7 mouse cellular contexts compared by ENCODE assay signal in the genomic region with DNA sequence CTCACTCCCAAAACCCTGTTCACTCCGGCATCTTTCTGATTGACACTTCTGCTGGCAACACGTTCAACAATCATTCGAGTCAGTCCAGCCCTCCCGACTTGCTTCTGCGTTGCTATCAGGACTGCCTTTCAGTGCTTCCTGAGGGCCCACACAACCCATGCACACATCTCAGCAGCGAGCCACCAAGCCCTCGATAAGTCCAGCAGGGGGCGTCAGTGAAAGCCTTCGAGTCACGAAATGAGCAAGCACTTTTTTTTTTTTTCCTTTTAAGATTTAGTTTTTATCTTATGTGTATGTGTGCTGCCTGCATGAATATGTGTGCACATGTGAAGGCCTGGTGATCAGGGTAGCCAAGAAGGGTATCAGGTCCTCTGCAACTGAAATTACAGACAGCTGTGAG. TPM values are rescaled to one million over a fixed set of nuclear protein-coding genes. Genes with fewer than 3 reads are reported as not detected.
DNase-seq lines count a peak whose midpoint lies in the region; ATAC-seq and TF ChIP-seq lines count a peak whose summit lies in the region.

No protein-coding gene starts in this region.

- TF ChIP-seq POLR2A in lung, adult 2 months (IDR thresholded peaks at IDR 0.05; ENCODE audit: borderline replicate concordance, extremely low read depth, low read depth, low read length), result no peak

- H3K4me1 ChIP-seq in lung, adult 2 months (ENCODE audit: control insufficient read depth, insufficient read depth, low read length), result no peaks in the 10 kb centered on the region
- no peaks in the 10 kb centered on the region for H3K4me1 ChIP-seq in liver, postnatal 0 days (ENCODE audit: insufficient read depth)

- peak; percentile 61 for TF ChIP-seq CTCF in lung, adult 2 months (IDR thresholded peaks at IDR 0.05; ENCODE audit: insufficient read depth, low read length)
- TF ChIP-seq CTCF in liver, postnatal 0 days (IDR thresholded peaks at IDR 0.05; ENCODE audit: low read depth), result peak; percentile 67

- H3K9ac ChIP-seq in liver, postnatal 0 days (replicated peaks), result no peak overlapping the region

- WGBS in lung, adult 2 months, result 18% methylated on average over 10 of the region's 10 CpGs
- 14% methylated on average over 10 of the region's 10 CpGs for WGBS in liver, postnatal 0 days (ENCODE audit: insufficient replicate concordance)

- no peak for TF ChIP-seq EP300 in liver, postnatal 0 days (IDR thresholded peaks at IDR 0.05; ENCODE audit: low read depth)

- no peak overlapping the region for H3K4me3 ChIP-seq in lung, adult 2 months (replicated peaks; ENCODE audit: extremely low read depth, low read depth, low read length)
- H3K4me3 ChIP-seq in liver, postnatal 0 days (ENCODE audit: low read depth, low read length), result no peak overlapping the region

- H3K4me2 ChIP-seq in liver, postnatal 0 days (ENCODE audit: low read depth, low read length), result no peak overlapping the region

- no peaks in the 10 kb centered on the region for H3K27me3 ChIP-seq in liver, postnatal 0 days (ENCODE audit: insufficient read depth, low read length)

- H3K36me3 ChIP-seq in liver, postnatal 0 days (replicated peaks; ENCODE audit: insufficient read depth, low read length), result no peaks in the 10 kb centered on the region

- ATAC-seq in liver, postnatal 0 days, result no peak

- peak; percentile 32 for DNase-seq in lung, adult 2 months
- DNase-seq in lung, postnatal 25 days (ENCODE audit: low spot score), result no peak
- peak; percentile 26 for DNase-seq in T-cell, adult 2 months (ENCODE audit: low spot score)
- DNase-seq in cerebellum, postnatal 10 days, result peak; percentile 65 to 75
- peak; percentile 35 to 53 for DNase-seq in gastrocnemius, postnatal 4 days (ENCODE audit: low spot score in 2 of 2)
- DNase-seq in liver, postnatal 0 days, result peak; percentile 63
- peak; percentile 25 for DNase-seq in right cerebral cortex, postnatal 25 days

- no peaks in the 10 kb centered on the region for H3K9me3 ChIP-seq in liver, postnatal 0 days (ENCODE audit: low read length)

- H3K27ac ChIP-seq in liver, postnatal 0 days (ENCODE audit: low read depth), result no peak overlapping the region

RNA-seq across cellular contexts. Expression of a gene that starts 16.5 kb away (rescaled TPM):
- polyA plus RNA-seq in lung, adult 2 months (2012; rRNA removed), result 6.7 and 9.9 TPM in 2 replicates
- total RNA-seq in gastrocnemius, postnatal 4 days (2021), result 10 to 100 TPM; 35.1 to 39.2 TPM
- polyA plus RNA-seq in liver, postnatal 0 days (2015; fragmentation: Nextera tagmentation; extraction: Ambion mirVana), result 9.0 and 9.9 TPM in 2 replicates
